Mouse (Mus musculus): ENCODE measurements at regions not wholly inside any gene's neighbourhood (a gene's known extent, or its start where the extent isn't known, plus 50 kb on each side); places are given as distances from the start of the nearest gene placed in this dataset.

- TF ChIP-seq POLR2A (IDR thresholded peaks at IDR 0.05; ENCODE audit: low read depth, low read length) (no peak), CTCF (conservative IDR thresholded peaks at IDR 0.05; ENCODE audit: insufficient read depth, insufficient read length, low read depth, low read length) (no peak)
Observed at GRCm38 (mm10) chr3:143678186-143678585, 526.8 kb downstream of the Lmo4 start.

All from kidney, adult 2 months (tissue).